Mouse (Mus musculus) spleen, postnatal 36 days (tissue): ENCODE measurements around the gene Gba.
A peak's percentile ranks its signal among the peaks of the same experiment; 100 is the strongest.

Source experiments
- DNase-seq, 2 experiments: peaks; one replicate each; pipeline ENCODE4 v3.0.0; 2022; ENCODE audit warnings: low spot score in 2 of 2, mixed read lengths in 1 of 2

The Gba gene

DNA sequence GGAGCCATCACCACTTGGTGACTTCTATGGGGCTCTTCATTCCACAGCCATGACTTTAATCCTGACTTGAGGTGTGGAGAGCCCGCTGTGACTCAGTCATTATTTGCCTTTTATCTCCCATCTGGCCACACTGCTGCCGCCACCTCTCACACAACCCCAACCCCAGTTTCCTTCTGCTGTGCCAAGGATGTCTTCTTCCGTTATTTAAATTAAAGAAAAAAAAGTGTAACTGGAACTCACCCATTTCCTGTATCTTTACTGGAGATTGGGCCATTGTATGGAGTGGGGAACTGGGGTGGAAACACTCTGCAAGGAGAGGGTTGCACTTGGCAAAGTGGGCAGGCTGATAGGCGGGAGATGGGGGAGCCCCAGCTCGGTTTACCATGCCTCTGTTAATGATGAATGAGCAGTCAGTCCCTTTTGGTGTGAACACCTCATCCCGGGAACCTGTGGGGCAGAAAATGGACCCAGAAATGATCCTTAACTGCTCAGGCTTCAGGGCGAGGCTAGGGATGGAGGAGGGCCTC is 20.1 kb upstream of the Gba start:
- no peak for DNase-seq

GRCm38 (mm10) chr3:89183058-89183958 is 19.4 kb upstream of the Gba start, which contains the start of gene Fam189b:
Gene Fam189b, plus strand, starts transcription at chr3:89183143.
- peak; percentile 65 to 66 for DNase-seq

DNA sequence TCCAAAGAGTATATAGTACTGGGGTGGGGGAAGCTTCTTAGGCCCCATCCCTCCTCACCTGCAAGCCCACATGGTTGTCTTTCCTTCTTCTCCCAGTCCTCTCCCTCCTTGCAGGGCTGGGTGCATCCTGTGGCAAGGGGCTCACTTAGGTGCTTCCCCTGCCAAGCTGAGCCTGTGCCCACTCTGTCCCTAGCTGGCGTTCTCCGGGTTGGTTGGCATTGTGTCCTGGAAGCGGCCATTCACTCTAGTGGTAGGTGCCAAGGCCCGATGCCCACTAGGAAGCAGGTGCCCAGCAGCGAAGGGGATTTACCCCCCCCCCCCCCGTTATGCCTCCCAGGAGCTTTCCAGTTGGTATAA is 18.8 kb upstream of the Gba start:
- DNase-seq: no peak

- peak; percentile 43 to 44 for DNase-seq
These were observed 15.5 kb upstream of the Gba start for GRCm38 (mm10) chr3:89187197-89187596.

DNA sequence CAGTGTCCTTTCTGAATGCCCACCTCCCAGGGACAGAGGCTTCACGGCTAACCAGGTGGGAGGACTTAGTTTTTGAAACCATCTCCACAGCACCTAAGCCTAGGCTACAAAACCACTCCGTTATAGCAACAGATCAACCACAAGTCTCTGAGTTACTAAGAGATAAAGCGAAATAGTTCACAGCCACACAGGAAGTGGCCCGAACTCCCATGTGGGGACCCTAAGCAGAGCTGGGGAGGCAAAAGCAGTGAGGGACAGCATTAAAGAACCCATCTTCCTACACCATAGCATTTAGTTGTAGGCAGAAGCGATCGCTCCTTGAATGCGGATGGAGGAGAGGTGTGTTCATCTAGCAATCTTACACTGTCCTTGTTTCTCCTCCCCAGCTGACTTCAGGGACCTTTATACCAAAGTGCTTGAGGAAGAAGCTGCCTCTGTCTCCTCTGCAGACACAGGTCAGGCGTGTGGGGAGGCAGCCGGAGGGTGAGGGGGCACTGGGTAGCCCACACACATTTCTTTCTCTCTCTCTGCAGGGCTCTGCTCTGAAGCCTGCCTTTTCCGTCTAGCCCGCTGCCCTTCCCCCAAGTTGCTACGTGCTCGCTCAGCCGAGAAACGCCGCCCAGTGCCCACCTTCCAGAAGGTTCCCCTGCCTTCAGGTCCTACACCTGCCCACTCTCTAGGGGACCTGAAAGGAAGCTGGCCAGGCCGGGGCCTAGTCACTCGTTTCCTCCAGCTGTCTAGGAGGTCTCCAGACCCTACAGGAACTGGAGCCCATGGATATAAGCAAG is 14.8 kb upstream of the Gba start:
- peak; percentile 45 to 54 for DNase-seq

DNA sequence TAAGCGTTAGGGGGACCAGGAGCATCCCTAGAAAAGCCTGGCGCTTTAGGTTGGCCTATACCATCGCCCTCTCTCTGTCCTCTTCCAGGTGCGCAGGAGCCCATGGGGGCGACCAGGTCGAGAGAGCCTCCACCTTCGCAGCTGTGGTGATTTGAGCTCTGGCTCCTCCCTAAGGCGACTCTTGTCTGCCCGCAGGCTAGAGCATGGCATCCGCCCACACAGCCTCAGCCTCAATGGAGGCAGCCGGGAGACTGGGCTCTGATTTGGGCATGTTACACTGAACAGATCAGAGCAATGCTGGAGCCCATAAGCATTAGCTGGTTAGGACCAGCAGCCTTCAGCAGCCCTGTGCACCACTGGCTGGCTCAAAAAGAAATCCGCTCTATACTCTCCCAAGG is 14.3 kb upstream of the Gba start:
- DNase-seq: peak; percentile 44 to 49

- DNase-seq: peak; percentile 46 to 65
These were observed 12.3 kb upstream of the Gba start for GRCm38 (mm10) chr3:89190436-89190835.

DNA sequence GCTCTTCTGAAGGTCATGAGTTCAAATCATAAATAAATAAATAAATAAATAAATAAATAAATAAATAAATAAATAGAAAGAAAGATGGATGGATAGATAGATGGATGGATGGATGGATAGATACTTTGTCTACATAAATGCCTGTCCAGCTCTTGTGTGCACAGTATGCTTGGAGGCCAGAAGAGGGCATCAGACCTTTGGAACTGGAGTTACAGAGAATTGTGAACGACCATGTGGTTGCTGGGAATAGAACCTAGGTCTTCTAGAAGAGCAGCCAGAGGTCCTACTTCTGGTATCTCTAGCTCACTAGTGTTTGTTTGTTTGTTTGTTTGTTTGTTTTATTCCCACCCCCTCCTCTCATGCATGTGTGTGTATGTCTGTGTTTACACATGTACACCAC is 9.4 kb upstream of the Gba start:
- DNase-seq: no peak

DNA sequence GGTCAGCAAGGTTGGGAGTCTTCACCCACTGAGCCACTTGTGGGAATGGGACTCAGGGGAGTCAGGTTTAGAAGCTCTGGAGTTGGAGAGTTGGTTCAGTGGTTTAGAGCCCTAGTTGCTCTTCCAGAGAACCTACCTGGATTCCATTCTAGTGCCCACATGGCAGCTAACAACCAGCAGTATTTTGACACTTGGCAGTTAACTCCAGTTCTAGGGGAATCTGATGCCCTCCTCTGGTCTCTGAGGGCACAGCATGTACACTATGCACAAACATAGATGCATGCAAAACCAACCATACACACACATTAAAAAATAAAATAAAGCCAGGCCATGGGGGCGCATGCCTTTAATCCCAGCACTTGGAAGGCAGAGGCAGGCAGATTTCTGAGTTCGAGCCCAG is 8.9 kb upstream of the Gba start:
- DNase-seq: peak in 1 of 2 experiments; percentile 34

DNA sequence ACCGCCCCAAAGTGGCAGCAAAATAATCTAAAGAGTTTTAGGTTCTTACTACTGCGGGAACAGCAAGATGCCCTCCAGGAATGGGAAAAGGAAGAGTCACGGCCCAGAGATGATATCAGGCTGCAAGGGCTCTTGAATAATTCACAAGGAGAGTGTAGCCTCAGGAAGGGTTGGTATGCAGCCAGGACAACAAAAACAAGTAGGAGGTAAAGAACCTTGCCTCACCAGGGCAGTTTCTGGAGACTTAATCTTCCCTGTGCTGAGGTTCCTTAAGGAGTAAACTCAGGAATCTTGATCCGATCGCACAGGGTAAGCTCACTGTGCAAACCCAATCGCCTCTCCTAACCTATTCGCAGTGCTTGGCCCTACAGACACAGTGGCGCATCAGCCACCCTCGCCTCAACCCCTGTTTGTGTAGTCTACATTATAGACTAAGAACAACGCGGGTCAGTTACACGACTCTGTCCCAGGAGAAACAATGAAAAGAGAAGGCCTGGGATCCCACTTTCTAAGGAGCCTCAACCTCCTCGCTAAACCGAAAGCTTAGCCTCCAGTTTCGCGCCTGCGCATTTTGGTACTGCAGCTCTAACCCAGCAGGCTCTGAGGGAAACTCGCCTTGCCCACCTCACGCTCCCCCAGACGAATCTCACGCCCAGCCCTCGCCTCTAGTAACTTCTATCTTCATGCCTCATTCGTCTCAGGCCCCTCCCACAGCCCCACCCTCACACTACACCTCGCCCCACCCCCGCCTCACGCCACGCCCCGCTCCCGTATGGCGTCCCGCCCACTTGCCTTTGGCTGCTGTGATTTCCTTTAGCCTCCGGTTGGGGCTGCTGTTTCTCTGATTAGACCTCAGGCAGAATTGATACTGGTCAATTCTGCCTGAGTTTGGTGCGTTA is 6.5 kb upstream of the Gba start:
- peak; percentile 93 to 94 for DNase-seq

DNA sequence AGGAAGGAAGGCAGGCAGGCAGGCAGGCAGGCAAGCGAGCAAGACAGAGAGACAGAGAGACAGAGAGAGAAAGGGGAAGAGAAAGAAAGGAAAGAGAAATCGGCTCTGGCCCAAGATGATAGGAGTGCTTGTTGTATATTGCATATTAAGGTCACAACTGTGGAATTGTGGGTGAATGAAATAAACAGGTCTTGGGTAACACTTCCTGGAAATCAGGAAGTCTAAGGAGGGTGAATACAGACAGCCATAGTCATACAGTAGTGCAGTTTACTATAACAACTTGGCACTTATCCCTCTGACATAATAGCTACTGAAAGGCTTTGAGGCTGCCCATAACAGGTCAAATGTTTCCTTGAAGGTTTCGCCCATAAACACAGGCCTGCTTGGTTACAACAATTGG is 2.9 kb upstream of the Gba start:
- DNase-seq: no peak

GRCm38 (mm10) chr3:89203142-89203514 is 400 bp downstream of the Gba start:
- no peak for DNase-seq

DNA sequence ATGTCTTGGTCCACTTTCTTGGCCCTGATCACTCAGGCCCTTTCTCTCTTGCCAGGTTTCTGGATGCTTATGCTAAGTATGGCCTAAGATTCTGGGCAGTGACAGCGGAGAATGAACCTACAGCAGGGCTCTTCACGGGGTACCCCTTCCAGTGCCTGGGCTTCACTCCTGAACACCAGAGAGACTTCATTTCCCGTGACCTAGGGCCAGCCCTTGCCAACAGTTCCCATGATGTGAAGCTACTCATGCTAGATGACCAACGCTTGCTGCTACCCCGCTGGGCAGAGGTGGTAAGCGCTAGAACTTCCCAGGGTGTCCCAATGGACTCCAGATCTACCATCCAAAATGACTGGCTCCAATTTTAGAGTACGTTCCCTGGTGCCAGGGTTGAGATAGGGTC is 3.4 kb downstream of the Gba start:
- DNase-seq: no peak

GRCm38 (mm10) chr3:89206695-89207094 is 4.0 kb downstream of the Gba start:
- DNase-seq: no peak

DNA sequence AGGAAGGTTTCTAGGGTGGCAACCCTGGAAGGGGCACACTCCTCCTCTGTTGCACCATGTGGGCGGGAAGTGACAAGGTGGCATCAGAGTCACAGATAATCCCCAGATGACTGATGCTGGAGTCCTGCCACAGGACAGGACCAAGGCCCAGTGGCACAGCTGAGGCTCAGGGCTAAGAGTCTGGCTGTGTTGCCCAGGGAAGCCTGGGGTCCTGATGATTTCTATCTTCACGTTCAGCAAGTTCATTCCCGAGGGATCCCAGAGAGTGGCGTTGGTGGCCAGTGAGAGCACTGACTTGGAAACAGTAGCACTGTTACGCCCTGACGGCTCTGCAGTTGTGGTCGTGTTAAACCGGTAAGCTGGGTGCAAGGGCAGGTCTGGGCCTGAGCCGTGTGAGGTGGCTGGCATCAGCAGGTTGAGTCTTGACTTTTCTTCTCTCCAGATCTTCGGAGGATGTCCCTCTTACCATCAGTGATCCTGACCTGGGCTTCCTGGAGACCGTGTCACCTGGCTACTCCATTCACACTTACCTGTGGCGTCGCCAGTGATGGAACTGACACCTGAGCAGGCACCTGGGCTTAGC is 5.4 kb downstream of the Gba start:
- no peak for DNase-seq

DNA sequence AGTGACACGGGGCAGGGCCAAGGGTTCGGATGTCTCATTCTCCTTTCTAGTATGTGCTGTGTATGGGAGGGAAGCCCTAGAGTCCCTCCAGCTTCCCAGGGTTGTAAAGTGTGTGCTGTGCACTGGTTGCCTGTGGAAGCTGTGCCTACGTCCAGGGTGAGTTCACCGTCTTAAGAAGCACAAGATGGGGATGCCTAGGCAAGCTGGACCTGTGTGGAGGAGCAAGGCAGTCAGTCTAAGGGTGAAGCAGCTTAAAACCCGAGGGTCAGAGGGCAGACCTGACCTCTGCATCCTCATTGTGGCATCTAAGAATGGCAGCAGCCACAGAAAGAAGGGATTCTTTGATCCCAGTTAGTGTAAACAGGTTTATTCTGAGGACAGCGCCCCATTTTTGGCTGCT is 6.0 kb downstream of the Gba start:
- no peak for DNase-seq

DNA sequence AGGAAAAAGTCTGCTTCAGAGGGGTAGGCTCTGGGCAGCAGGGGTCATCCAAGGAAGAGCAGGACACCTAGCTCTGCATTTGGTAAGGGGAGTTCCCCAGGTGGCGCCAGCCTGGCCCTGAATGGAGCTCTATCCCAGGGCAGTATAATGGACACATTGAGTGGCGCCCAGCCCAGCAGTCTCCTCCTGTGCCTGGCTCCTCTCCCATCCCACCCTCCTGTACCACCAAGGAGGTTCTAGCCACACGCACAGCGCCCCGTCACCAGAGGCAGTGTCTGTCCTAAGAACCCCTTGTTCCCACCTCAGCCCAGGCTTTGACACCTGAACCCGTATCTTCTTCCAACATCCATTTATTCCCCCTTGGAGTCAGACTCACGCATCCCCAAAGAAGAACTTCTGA is 7.0 kb downstream of the Gba start:
- no peak for DNase-seq

GRCm38 (mm10) chr3:89210162-89210561 is 7.4 kb downstream of the Gba start:
- no peak for DNase-seq

DNA sequence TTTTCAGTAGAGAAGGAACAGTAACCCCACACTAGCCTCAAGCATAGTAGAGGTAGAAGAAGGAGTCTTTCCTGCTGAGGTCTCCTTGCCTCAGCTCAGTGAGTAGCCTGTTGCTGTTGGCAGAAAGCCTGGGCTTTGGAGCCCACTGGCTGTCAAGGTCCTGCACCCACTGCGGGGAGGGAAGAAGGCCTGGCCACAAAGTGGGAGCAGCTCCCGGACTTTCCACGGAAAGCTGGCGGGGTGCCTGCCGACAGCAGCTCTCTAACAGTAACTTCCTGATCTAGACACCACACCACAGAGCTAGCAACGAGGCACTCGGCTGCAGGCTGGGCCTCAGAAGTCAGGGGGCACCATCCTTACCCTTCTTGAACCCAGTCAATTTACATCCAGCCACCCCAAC is 8.0 kb downstream of the Gba start:
- no peak for DNase-seq

DNA sequence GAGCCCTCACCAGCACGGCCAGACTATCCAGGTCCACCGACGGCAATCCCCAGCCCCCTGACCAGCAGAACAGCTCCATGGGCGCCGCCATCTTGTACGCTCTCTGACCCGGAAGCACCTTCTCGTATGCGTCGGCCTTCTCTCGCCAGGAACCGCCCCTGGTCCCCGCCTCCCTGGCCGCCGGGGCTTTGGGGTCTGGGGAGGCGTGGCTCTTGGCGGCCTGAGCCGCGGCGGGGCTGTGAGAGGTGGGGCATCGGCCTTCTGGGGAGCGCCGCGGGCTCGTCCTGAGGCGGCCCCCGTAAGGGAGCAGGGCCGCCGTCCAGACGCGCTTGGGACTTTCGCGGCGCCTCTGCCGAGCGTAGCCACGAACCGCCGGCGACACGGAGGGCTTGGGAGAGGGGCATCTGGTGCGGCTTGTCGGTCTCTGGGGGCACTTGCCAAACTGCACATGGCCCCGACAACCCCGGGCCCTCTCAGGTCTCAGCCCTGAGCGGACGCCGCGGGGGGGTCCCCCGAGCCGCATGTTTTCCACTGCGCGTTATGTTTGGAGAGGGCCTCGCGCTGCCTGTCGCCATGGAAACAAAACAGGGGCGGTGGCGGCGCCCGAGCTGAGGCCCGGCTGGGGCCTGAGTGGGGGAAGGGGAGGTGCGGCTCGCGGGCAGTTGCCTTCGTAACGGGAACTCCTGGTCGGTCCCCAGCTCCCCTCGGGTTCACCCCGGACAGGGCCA is 11.2 kb downstream of the Gba start:
- DNase-seq: peak; percentile 88 to 90
